Mouse (Mus musculus) spleen, postnatal 10 days (tissue): ENCODE measurements around the gene Smtnl1.

Source experiments
- DNase-seq, 2 experiments: peaks; one replicate each; pipeline ENCODE4 v3.0.0; 2021 to 2022; ENCODE audit warnings: low spot score in 2 of 2

Smtnl1 gene

GRCm38 (mm10) chr2:84793871-84794270, 28.6 kb downstream of the Smtnl1 start:
- DNase-seq, result no peak

- DNase-seq, result no peak
Observed at GRCm38 (mm10) chr2:84793154-84793553, 29.3 kb downstream of the Smtnl1 start.

GRCm38 (mm10) chr2:84792516-84792915, 29.9 kb downstream of the Smtnl1 start:
- DNase-seq, result no peak

- DNase-seq, result no peak
Observed at GRCm38 (mm10) chr2:84790418-84790817, 32.0 kb downstream of the Smtnl1 start.

- DNase-seq, result no peak
Observed at GRCm38 (mm10) chr2:84788316-84788715, 34.1 kb downstream of the Smtnl1 start.

- no peak for DNase-seq
Observed at GRCm38 (mm10) chr2:84783840-84784566, 38.4 kb downstream of the Smtnl1 start.

GRCm38 (mm10) chr2:84783315-84783714, 39.1 kb downstream of the Smtnl1 start:
- no peak for DNase-seq

- peak in 1 of 2 experiments; percentile 39 for DNase-seq
Observed at GRCm38 (mm10) chr2:84779210-84779609, 43.2 kb downstream of the Smtnl1 start.

- DNase-seq, result no peak
Observed at GRCm38 (mm10) chr2:84777706-84778105, 44.7 kb downstream of the Smtnl1 start.

GRCm38 (mm10) chr2:84775665-84776064, 46.8 kb downstream of the Smtnl1 start:
- no peak for DNase-seq

GRCm38 (mm10) chr2:84775241-84775640, 47.2 kb downstream of the Smtnl1 start, which contains the start of gene Serping1:
Gene Serping1 (minus strand): TSS chr2:84775444.
- DNase-seq, result no peak

GRCm38 (mm10) chr2:84774751-84775150, 47.7 kb downstream of the Smtnl1 start:
- peak in 1 of 2 experiments; percentile 23 for DNase-seq

GRCm38 (mm10) chr2:84773195-84773594, 49.3 kb downstream of the Smtnl1 start:
- DNase-seq, result no peak

- no peak for DNase-seq
Observed at GRCm38 (mm10) chr2:84772454-84772853, 50.0 kb downstream of the Smtnl1 start.

GRCm38 (mm10) chr2:84770501-84770900, 52.0 kb downstream of the Smtnl1 start:
- no peak for DNase-seq

GRCm38 (mm10) chr2:84762818-84763217, 59.6 kb downstream of the Smtnl1 start:
- no peak for DNase-seq

- DNase-seq, result no peak
Observed at GRCm38 (mm10) chr2:84762295-84762694, 60.2 kb downstream of the Smtnl1 start.

- no peak for DNase-seq
Observed at GRCm38 (mm10) chr2:84761840-84762239, 60.6 kb downstream of the Smtnl1 start.

GRCm38 (mm10) chr2:84761309-84761708, 61.1 kb downstream of the Smtnl1 start:
- no peak for DNase-seq
